Mouse (Mus musculus) monocyte, adult 5-6 weeks (primary cell): ENCODE measurements around the gene Olfr1290. TPM values are rescaled to one million over a fixed set of nuclear protein-coding genes. Genes with fewer than 3 reads are reported as not detected.

Experiments used
- ATAC-seq: fragments of 153-309, 156-312 bp; replicated peaks from 2 replicates; pipeline ENCODE4 v1.8.0; 2017; ENCODE audit warnings: mild to moderate bottlenecking; ENCODE audit not compliant: low TSS enrichment, insufficient number of reproducible peaks, severe bottlenecking, poor library complexity, low FRiP score
- total RNA-seq: library from RNA; stranded (forward); fragments of 200-1000, 200-491, 200-594 nt; gene quantifications from 3 replicates; pipeline ENCODE4 v1.2.3, GENCODE M21; 2017

The Olfr1290 gene
- not detected in 3 replicates for total RNA-seq

GRCm38 (mm10) chr2:111493729-111494128 is at the start of gene Olfr1290:
Gene Olfr1290, minus strand, starts transcription at chr2:111493829.
- ATAC-seq: no peak

GRCm38 (mm10) chr2:111540191-111540590 is 46.6 kb upstream of the Olfr1290 start, which contains the start of gene Olfr1294:
Gene Olfr1294, minus strand, starts transcription at chr2:111540291.
- no peak for ATAC-seq

GRCm38 (mm10) chr2:111524903-111525302 is 31.3 kb upstream of the Olfr1290 start, which contains the start of gene Olfr1293-ps:
Gene Olfr1293-ps, plus strand, starts transcription at chr2:111525203.
- ATAC-seq: no peak

GRCm38 (mm10) chr2:111517451-111517850 is 23.8 kb upstream of the Olfr1290 start:
- ATAC-seq: no peak

GRCm38 (mm10) chr2:111496880-111497279 is 3.3 kb upstream of the Olfr1290 start, which contains the start of gene Olfr1291-ps1:
Gene Olfr1291-ps1, plus strand, starts transcription at chr2:111497180.
- ATAC-seq: no peak

- no peak for ATAC-seq
These were observed 13.1 kb downstream of the Olfr1290 start, which contains the start of gene Olfr1289 for GRCm38 (mm10) chr2:111480519-111480918. Gene Olfr1289, plus strand, starts transcription at chr2:111480819.

GRCm38 (mm10) chr2:111473801-111474200 is 19.8 kb downstream of the Olfr1290 start, which contains the start of gene Olfr1288:
Gene Olfr1288, plus strand, starts transcription at chr2:111474101.
- ATAC-seq: no peak

- ATAC-seq: no peak
These were observed 44.8 kb downstream of the Olfr1290 start, which contains the start of gene Olfr1287 for GRCm38 (mm10) chr2:111448842-111449241. Gene Olfr1287, plus strand, starts transcription at chr2:111449142.

Other genes starting within 250 kb of the Olfr1290 start
- gene Olfr1276, start 239.3 kb downstream of the Olfr1290 start, total RNA-seq: not detected in 3 replicates
- not detected in 3 replicates for gene Olfr1277, start 219.7 kb downstream of the Olfr1290 start, total RNA-seq
- not detected in 3 replicates for gene Olfr1278, start 203.7 kb downstream of the Olfr1290 start, total RNA-seq
- gene Olfr1279, start 193.2 kb downstream of the Olfr1290 start, total RNA-seq: not detected in 3 replicates
- not detected in 3 replicates for gene Olfr1280, start 179.8 kb downstream of the Olfr1290 start, total RNA-seq
- gene Olfr1281, start 167.3 kb downstream of the Olfr1290 start, total RNA-seq: not detected in 3 replicates
- not detected in 3 replicates for gene Olfr1282, start 157.8 kb downstream of the Olfr1290 start, total RNA-seq
- gene Olfr1283, start 127.0 kb downstream of the Olfr1290 start, total RNA-seq: not detected in 3 replicates
- gene Olfr1284, start 118.3 kb downstream of the Olfr1290 start, total RNA-seq: not detected in 3 replicates
- gene Olfr1286, start 70.7 kb downstream of the Olfr1290 start, total RNA-seq: not detected in 3 replicates
- gene Olfr1287, start 44.7 kb downstream of the Olfr1290 start, total RNA-seq: not detected in 3 replicates
- not detected in 3 replicates for gene Olfr1288, start 19.7 kb downstream of the Olfr1290 start, total RNA-seq
- not detected in 3 replicates for gene Olfr1289, start 13.0 kb downstream of the Olfr1290 start, total RNA-seq
- gene Olfr1291-ps1, start 3.4 kb upstream of the Olfr1290 start, total RNA-seq: not detected in 3 replicates
- gene Olfr1293-ps, start 31.4 kb upstream of the Olfr1290 start, total RNA-seq: not detected in 3 replicates
- not detected in 3 replicates for gene Olfr1294, start 46.5 kb upstream of the Olfr1290 start, total RNA-seq
- not detected in 3 replicates for gene Olfr1295, start 75.9 kb upstream of the Olfr1290 start, total RNA-seq
- gene Olfr1297, start 132.7 kb upstream of the Olfr1290 start, total RNA-seq: 0.10 TPM in 1 of 3 replicates, not detected in the others
- gene Olfr1298, start 155.4 kb upstream of the Olfr1290 start, total RNA-seq: not detected in 3 replicates
- gene Olfr1299, start 167.6 kb upstream of the Olfr1290 start, total RNA-seq: not detected in 3 replicates